Mouse (Mus musculus) c-Kit-positive CD71-positive TER-119-positive erythroid progenitor cells, embryonic 14.5 days (primary cell): ENCODE results near the gene Scarb1.

Experiments used
- DNase-seq: peaks from one replicate; pipeline ENCODE4 v3.0.0-alpha.2; 2013; ENCODE audit warnings: low spot score

Gene Scarb1

GRCm38 (mm10) chr5:125331811-125332210 lies 9.1 kb downstream of the Scarb1 start:
- DNase-seq = no peak

GRCm38 (mm10) chr5:125331094-125331493 lies 9.8 kb downstream of the Scarb1 start:
- no peak for DNase-seq

GRCm38 (mm10) chr5:125330656-125331055 lies 10.2 kb downstream of the Scarb1 start:
- no peak for DNase-seq

- no peak for DNase-seq
These were observed 10.7 kb downstream of the Scarb1 start for GRCm38 (mm10) chr5:125330191-125330590.

GRCm38 (mm10) chr5:125327596-125328385 lies 13.1 kb downstream of the Scarb1 start:
- DNase-seq = no peak

- DNase-seq = no peak
These were observed 14.5 kb downstream of the Scarb1 start for GRCm38 (mm10) chr5:125326351-125326750.

- DNase-seq = no peak
These were observed 15.0 kb downstream of the Scarb1 start for GRCm38 (mm10) chr5:125325931-125326330.

- no peak for DNase-seq
These were observed 15.6 kb downstream of the Scarb1 start for GRCm38 (mm10) chr5:125325285-125325684.

GRCm38 (mm10) chr5:125323939-125324480 lies 16.9 kb downstream of the Scarb1 start:
- DNase-seq = no peak

- DNase-seq = no peak
These were observed 17.8 kb downstream of the Scarb1 start for GRCm38 (mm10) chr5:125323128-125323527.

GRCm38 (mm10) chr5:125321836-125322235 lies 19.1 kb downstream of the Scarb1 start:
- DNase-seq = no peak

- no peak for DNase-seq
These were observed 21.7 kb downstream of the Scarb1 start for GRCm38 (mm10) chr5:125319057-125319800.

GRCm38 (mm10) chr5:125317953-125318352 lies 22.9 kb downstream of the Scarb1 start:
- DNase-seq = no peak

- no peak for DNase-seq
These were observed 23.6 kb downstream of the Scarb1 start for GRCm38 (mm10) chr5:125317296-125317695.

- no peak for DNase-seq
These were observed 24.1 kb downstream of the Scarb1 start for GRCm38 (mm10) chr5:125316771-125317170.

- DNase-seq = no peak
These were observed 25.8 kb downstream of the Scarb1 start for GRCm38 (mm10) chr5:125315110-125315509.

- DNase-seq = no peak
These were observed 26.9 kb downstream of the Scarb1 start for GRCm38 (mm10) chr5:125313991-125314390.

GRCm38 (mm10) chr5:125312970-125313597 lies 27.8 kb downstream of the Scarb1 start:
- DNase-seq = no peak

GRCm38 (mm10) chr5:125310986-125311385 lies 29.9 kb downstream of the Scarb1 start:
- DNase-seq = no peak

GRCm38 (mm10) chr5:125309193-125309592 lies 31.7 kb downstream of the Scarb1 start:
- DNase-seq = no peak

GRCm38 (mm10) chr5:125306824-125307223 lies 34.1 kb downstream of the Scarb1 start:
- no peak for DNase-seq

- DNase-seq = no peak
These were observed 34.5 kb downstream of the Scarb1 start for GRCm38 (mm10) chr5:125306372-125306771.
